Mouse (Mus musculus) megakaryocyte-erythroid progenitor cell, adult 5-6 weeks (primary cell): ENCODE data around the gene Tbc1d13. TPM values are rescaled to one million over a fixed set of nuclear protein-coding genes. Genes with fewer than 3 reads are reported as not detected.
"Not testable (repeated sequence)": the region's sequence is repeated elsewhere in the genome, so short reads cannot be mapped to it uniquely, and the experiment has no call there.

Experiments used
- ATAC-seq: replicated peaks from 2 replicates; pipeline ENCODE4 v1.8.0; 2016; ENCODE audit warnings: mild to moderate bottlenecking, inconsistent platforms; ENCODE audit not compliant: severe bottlenecking, poor library complexity, low FRiP score, low TSS enrichment
- total RNA-seq, 2 experiments: library from RNA; stranded (forward) in 1 of 2; stranded (reverse) in 1 of 2; fragments of 200-1000, 215-1000 nt in 1 of 2; fragments of >200 nt in 1 of 2; fragmentation: Nextera tagmentation in 1 of 2; gene quantifications; 2 replicates each; pipeline ENCODE4 v1.2.3; 2014 to 2017

Gene Tbc1d13
- total RNA-seq, 2 experiments from 2014 or later, result 36.4 to 39.9 TPM

GRCm38 (mm10) chr2:30124472-30125274 is 8.9 kb upstream of the Tbc1d13 start, which contains the start of gene Zer1:
Zer1 (minus strand) TSS chr2:30124585.
- peak; percentile 94 for ATAC-seq

GRCm38 (mm10) chr2:30128789-30129188 is 4.8 kb upstream of the Tbc1d13 start:
- no peak for ATAC-seq

DNA sequence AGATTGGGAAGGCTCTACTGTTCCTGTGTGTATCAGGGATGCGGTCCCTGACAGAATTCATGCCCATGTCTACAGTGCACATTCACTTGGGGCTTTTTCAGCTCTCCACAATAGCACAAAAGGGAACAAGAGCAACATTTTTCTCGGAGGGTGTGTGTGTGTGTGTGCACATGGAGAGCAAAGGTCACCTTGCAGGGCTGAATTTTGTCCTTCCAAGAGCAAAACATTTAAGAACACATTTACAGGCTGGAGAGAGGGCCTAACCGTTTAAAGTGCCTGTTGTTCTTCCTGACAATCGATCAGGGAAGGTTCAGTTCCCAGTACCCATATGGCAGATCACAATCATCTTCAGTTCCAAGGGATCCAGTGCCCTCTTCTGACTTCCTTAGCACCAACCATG is 3.4 kb upstream of the Tbc1d13 start:
- ATAC-seq, result no peak

DNA sequence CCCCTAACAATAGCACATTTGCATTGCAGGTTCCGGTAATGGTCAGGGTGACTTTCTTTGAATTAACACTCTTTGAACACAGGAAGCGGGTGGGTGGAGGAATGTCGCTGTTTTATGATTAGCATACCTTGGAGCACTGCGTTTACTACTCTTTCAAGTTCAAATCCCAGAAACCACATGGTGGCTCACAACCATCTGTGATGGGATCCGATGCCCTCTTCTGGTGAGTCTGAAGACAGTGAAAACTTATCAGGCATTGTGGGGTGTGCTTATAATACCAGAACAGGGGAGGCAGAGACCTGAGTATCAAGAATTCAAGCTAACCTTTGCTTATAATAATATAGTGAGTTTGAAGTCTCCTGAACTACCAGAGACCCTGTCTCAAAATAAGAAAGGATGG is 2.3 kb upstream of the Tbc1d13 start:
- ATAC-seq, result not testable (repeated sequence)

GRCm38 (mm10) chr2:30132801-30133612 is 539 bp upstream of the Tbc1d13 start:
- ATAC-seq, result no peak

DNA sequence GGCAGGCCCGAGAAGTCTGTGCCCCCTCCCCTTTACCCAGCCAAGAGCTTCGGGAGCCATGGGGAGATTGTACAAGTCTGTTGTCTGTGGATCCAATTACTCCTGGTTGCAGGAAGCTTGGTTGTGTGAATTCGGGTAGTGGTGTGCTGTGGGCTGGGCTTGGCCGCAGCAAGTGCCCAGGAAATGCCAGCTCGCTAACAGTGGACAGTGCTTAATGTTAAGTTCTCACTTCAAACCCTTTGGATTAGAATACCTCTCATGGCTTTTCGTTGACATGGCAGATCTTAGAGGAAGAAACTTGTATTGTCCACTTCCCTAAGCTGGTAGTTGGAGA is 799 bp downstream of the Tbc1d13 start:
- no peak for ATAC-seq

GRCm38 (mm10) chr2:30134928-30135620 is 1.5 kb downstream of the Tbc1d13 start:
- 0 out of 2 replicates have a peak, but pooled peaks have one; percentile 18 for ATAC-seq

DNA sequence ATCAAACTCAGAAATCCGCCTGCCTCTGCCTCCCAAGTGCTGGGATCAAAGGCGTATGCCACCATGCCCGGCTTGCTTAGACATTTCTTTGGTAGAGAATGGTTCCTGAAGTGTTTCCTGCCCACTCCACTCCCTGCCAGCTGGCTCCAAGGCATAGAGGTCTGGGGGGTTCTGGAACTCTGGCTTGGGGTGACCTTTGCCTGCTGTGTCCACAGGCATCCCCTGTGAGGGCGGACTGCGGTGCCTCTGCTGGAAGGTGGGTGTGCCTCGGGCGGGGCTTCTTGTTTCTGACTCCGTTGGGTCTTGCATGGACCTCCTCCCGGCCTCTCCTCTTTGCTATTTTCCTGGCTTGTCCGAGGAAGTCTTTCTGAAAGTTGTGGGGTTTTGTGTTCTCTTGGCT is 2.9 kb downstream of the Tbc1d13 start:
- ATAC-seq, result no peak

DNA sequence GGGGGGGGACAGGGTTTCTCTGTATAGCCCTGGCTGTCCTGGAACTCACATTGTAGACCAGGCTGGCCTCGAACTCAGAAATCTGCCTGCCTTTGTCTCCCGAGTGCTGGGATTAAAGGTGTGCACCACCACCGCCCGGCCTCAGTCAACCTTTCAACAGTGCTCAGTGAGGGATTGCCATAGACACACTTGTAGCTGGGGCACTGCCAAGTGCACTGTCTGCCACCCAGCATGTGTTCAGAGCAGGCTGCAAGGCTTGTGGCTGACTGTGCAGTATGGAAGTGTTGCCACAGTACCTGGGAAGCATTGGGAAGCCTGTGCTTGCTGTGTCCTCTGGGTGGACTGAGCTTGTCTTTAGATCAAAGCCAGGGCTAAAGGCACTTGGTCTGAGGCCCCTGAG is 6.5 kb downstream of the Tbc1d13 start:
- not testable (repeated sequence) for ATAC-seq

DNA sequence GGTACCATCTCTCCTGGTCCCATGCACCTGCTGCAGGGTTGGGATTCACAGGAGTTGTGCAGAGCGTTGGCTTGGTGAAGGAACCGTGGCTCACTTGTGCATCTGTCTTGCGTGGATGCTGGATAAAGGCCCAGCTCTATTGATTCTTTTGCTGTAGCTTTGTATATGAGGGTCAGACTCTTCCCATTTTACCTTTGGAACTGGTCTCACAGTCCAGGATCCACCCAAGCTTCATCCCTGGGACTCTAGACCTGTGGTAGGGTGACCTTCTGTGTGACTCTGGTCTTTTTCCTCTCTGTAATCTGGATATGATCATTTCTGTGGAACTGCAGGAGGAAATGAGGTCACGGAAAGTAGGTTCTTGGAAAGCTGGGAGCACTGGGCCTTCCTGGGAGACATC is 10.9 kb downstream of the Tbc1d13 start:
- ATAC-seq, result no peak

DNA sequence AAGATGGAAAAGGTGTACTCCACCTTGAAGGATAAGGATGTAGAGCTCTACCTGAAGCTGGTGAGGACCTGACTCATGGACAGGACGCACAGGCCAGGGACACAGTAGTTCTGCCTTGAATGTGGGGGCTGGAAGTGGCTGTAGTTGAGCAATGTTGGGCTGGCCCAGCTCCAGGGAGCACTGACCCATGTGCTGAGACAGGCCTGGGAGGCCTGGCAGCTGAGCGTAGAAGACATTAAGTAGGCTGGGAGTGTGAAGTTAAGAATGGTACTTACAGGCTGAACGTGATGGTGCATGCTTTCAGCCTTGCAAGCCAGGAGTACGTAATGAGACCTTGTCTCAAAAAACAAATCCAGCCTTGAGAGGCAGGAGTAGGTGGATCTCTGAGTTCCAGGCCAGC is 13.9 kb downstream of the Tbc1d13 start:
- no peak for ATAC-seq

- no peak for ATAC-seq
Measured at GRCm38 (mm10) chr2:30151840-30152239, 18.3 kb downstream of the Tbc1d13 start.

DNA sequence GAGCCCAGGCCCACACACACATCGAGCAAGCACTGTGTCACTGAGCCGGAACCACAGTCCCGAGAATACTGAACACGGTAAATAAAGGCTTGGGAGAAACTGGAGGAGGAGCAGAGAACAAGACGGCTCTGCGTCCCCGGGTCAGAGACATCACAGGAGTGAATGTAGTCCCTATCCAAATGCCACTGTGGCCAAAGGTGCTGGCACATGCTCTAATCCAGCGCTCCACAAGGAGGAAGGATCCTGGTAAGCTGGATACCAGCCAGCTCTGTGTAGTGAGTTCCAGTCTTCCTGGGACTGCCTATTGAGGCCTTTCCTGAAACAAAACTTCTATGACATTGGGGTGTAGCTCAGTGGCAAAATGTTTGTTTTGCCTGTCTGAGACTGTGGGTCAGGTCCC is 19.1 kb downstream of the Tbc1d13 start:
- no peak for ATAC-seq

DNA sequence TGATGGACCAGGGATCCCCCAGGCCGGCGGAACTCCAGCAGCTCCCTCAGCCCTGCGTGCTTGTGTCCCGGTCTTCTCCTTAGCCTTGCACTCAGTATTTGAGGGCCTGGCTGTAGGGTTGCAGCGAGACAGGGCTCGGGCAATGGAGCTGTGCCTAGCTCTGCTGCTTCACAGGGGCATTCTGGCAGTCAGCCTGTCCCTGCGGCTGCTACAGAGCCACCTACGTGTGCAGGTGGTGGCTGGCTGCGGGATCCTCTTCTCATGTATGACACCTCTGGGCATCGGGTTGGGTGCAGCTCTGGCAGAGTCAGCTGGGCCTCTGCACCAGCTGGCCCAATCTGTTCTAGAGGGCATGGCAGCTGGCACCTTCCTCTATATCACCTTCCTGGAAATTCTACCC is 26.3 kb downstream of the Tbc1d13 start:
- ATAC-seq, result not testable (repeated sequence)

DNA sequence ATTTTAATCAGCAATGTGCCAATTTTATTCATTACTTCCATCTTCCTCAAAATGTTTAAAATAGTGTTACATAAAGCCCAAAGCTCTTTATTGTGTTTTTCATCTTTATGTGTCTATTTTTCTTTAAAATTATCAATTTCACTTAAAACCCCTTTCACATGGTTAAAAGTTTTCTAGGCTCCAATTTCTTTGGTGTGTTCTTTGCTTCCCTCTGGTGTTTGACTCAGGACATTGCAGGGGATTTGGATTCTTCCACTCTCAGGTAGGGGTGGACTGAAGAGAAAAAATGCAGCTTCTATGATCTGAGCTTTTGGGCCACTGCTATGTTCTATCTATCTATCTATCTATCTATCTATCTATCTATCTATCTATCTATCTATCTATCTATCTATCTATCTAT is 28.3 kb downstream of the Tbc1d13 start:
- ATAC-seq, result peak; percentile 67; the same call in 1 of the 2 replicates

DNA sequence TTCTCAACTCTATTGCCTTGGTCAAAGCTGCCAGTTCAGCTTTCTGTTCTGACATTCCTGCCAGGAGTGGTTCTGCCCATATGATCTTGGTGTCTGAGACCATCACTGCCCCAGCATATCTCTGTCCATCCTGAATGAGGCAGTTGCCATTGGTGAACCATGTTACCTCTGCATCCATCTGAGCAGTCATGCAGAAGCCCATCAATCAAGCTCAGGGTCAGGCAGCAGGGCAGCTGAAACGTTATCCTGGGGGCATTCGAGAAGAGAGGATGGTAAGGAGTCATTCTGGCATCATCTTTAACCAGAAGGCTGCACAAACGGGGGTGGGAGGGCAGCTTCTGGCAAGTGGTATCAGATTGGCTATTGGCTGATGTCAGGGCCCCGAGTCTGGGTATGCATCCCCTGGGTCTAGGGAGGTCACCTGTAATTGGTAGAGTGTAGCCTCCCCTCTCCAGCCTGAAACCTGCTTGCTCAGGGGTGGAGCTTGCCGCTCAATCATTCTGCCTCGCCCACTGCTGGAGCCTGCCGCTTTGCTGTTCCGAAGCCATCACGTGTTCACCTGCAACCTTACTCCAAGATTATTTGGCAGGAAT is 30.9 kb downstream of the Tbc1d13 start:
- ATAC-seq, result no peak

GRCm38 (mm10) chr2:30166677-30167076 is 33.1 kb downstream of the Tbc1d13 start:
- no peak for ATAC-seq

DNA sequence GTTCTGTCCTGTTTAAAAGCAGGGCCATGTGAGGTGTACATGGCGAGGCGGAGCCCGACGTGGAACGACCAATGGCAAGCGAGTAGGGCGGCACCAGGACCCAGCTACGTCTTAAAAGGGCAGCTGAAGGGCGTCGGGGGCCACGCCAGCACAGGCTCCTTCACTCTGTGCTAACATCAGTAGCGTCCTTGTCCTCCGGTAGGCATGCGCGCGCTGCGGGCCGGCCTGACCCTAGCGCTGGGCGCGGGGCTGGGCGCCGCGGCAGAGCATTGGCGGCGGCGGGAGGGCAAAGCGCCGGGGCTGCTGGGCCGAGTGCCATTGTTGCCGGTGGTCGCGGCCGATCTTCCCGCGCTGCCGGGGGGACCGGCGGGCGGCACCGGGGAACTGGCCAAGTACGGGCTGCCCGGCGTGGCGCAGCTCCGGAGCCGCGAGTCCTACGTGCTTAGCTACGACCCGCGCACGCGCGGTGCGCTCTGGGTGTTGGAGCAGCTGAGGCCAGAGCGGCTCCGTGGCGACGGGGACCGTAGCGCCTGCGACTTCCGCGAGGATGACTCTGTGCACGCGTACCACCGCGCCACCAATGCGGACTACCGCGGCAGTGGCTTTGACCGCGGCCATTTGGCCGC is 37.9 kb downstream of the Tbc1d13 start, which contains the start of gene Endog:
TSS of gene Endog (plus strand) at position 123 of the 626 bp plus-strand sequence.
- peak; percentile 88 for ATAC-seq

- ATAC-seq, result peak; percentile 17; the same call in 1 of the 2 replicates
Measured at GRCm38 (mm10) chr2:30171997-30172382, 38.4 kb downstream of the Tbc1d13 start.
